Mouse (Mus musculus) megakaryocyte, embryonic 14.5 days (primary cell): ENCODE data around the gene Olfr1110.

ENCODE experiments used
- FLI1 ChIP-seq: IDR thresholded peaks from 2 replicates; pipeline ENCODE4 v1.6.1; 2012; ENCODE audit warnings: low read length, inconsistent platforms, mixed read lengths
- GATA1 ChIP-seq: IDR thresholded peaks from 3 replicates; pipeline ENCODE4 v1.6.1; 2012; ENCODE audit warnings: mixed read lengths, low read length, inconsistent platforms, borderline replicate concordance

DNA sequence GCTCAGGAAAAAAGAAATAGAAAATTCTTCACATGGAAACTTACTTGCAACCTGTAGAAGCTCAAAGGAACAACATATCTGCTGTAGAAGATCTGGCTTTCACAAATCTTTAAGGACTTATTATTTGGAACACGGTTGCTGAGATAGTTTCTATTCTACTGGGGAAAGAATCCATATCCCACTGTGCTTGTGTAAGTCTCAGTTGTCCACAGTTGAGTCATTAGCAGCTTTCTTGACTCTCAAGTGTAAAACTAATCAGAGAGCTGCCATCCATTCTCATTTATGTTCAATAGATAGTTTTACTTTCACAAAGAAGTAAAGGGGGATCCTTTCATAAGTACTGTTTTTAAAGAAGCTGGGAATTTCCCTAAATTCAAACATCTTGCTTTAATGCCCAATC, 44.2 kb downstream of the Olfr1110 start, which contains the start of gene Olfr1109:
- TF ChIP-seq GATA1 (no peak), FLI1 (no peak)
